Mouse (Mus musculus) liver, embryonic 14.5 days (tissue): Measurements from ENCODE around the gene Oma1. TPM values are rescaled to one million over a fixed set of nuclear protein-coding genes. Genes with fewer than 3 reads are reported as not detected.

Source experiments
- ATAC-seq: fragments of 200-750 bp; cut with Nextera tagmentation; 2 replicates; pipeline ENCODE4 v1.8.0; 2017; ENCODE audit warnings: moderate number of reproducible peaks, mild to moderate bottlenecking, moderate library complexity; ENCODE audit not compliant: insufficient read depth
- DNase-seq, 3 experiments: peaks; one replicate each; pipeline ENCODE4 v3.0.0-alpha.2; 2012 to 2013; ENCODE audit warnings: low read depth in 3 of 3, low spot score in 3 of 3
- H3K27ac ChIP-seq: fragments of 300-500 bp; sonication (generic); 2 replicates; pipeline ENCODE4 v1.5.1; 2014; ENCODE audit warnings: moderate library complexity, mild to moderate bottlenecking, control low read depth, inconsistent platforms
- H3K27me3 ChIP-seq: fragments of 300-500 bp; sonication (generic); 2 replicates; pipeline ENCODE4 v1.6.1; 2014; ENCODE audit warnings: mild to moderate bottlenecking, low read length, moderate library complexity; ENCODE audit not compliant: control insufficient read depth, insufficient read depth
- H3K36me3 ChIP-seq: fragments of 300-500 bp; sonication (generic); replicated peaks from 2 replicates; pipeline ENCODE4 v1.6.1; 2014; ENCODE audit warnings: low read depth; ENCODE audit not compliant: control insufficient read depth, insufficient read depth
- H3K4me1 ChIP-seq, 2 experiments: fragments of 200-500 bp in 1 of 2; fragments of 300-500 bp in 1 of 2; sonication (generic) in 1 of 2; replicated peaks; 2 replicates each; pipeline ENCODE4 v1.6.1; 2012 to 2014; ENCODE audit warnings: antibody characterized with exemption in 1 of 2, inconsistent platforms in 1 of 2, low read length in 1 of 2; ENCODE audit not compliant: control insufficient read depth in 2 of 2, insufficient read depth in 2 of 2
- H3K4me2 ChIP-seq: fragments of 300-500 bp; sonication (generic); 2 replicates; pipeline ENCODE4 v1.6.1; 2014; ENCODE audit warnings: low read depth, mild to moderate bottlenecking, control low read depth, moderate library complexity
- H3K4me3 ChIP-seq, 2 experiments: fragments of 200-500 bp in 1 of 2; fragments of 300-500 bp in 1 of 2; sonication (generic) in 1 of 2; 2 replicates each; pipeline ENCODE4 v1.5.1; 2012 to 2014; ENCODE audit warnings: low read depth in 2 of 2, low read length in 2 of 2, mild to moderate bottlenecking in 2 of 2, control low read depth in 1 of 2, inconsistent platforms in 1 of 2, moderate library complexity in 1 of 2; ENCODE audit not compliant: insufficient read depth in 1 of 2
- H3K9ac ChIP-seq: fragments of 300-500 bp; sonication (generic); replicated peaks from 2 replicates; pipeline ENCODE4 v1.6.1; 2014; ENCODE audit warnings: mild to moderate bottlenecking, control low read depth, moderate library complexity
- H3K9me3 ChIP-seq: fragments of 300-500 bp; sonication (generic); 2 replicates; pipeline ENCODE4 v1.6.1; 2016; ENCODE audit warnings: low read length, mixed read lengths; ENCODE audit not compliant: control insufficient read depth
- CTCF ChIP-seq: IDR thresholded peaks from 2 replicates; pipeline ENCODE4 v1.5.1; 2016; ENCODE audit warnings: antibody characterized with exemption, low read depth, control low read depth
- EP300 ChIP-seq: IDR thresholded peaks from 2 replicates; pipeline ENCODE4 v1.6.1; 2016; ENCODE audit warnings: antibody characterized with exemption, low read depth
- WGBS: fragments of 180-500 bp; shearing (Covaris S2); extraction: QIAGEN DNeasy Blood & Tissue Kit; methylation state at CpG from one replicate; pipeline ENCODE4 v1.1.7; 2014; ENCODE audit not compliant: insufficient replicate concordance; 5-methylcytosine and 5-hydroxymethylcytosine counted together
- polyA plus RNA-seq, 2 experiments: library from polyadenylated mRNA; depleted of rRNA in 1 of 2; stranded (reverse) in 1 of 2; unstranded in 1 of 2; fragments of >200 nt; fragmentation: Nextera tagmentation in 1 of 2; extraction: Ambion mirVana in 1 of 2; gene quantifications; 2 replicates each; pipeline versions ENCODE4 v1.2.1 to v1.2.3; 2012 to 2014

The Oma1 gene
- polyA plus RNA-seq, 2 experiments: 6.8 to 10.3 TPM

- no peak for TF ChIP-seq EP300
- TF ChIP-seq CTCF: no peak
- no peak overlapping the region for H3K27ac ChIP-seq
- H3K9me3 ChIP-seq: no peaks in the 10 kb centered on the region
- DNase-seq (no peak), ATAC-seq (no peak)
- peaks cover 6% of the 10 kb centered on the region for H3K36me3 ChIP-seq
- H3K4me2 ChIP-seq: no peak overlapping the region
- H3K9ac ChIP-seq: no peak overlapping the region
- H3K27me3 ChIP-seq: no peaks in the 10 kb centered on the region
- H3K4me1 ChIP-seq: no peaks in the 10 kb centered on the region
- 71% methylated on average over 5 of the region's 5 CpGs for WGBS
- no peak overlapping the region for H3K4me3 ChIP-seq
Observed at GRCm38 (mm10) chr4:103335134-103335533, 21.5 kb downstream of the Oma1 start.

DNA sequence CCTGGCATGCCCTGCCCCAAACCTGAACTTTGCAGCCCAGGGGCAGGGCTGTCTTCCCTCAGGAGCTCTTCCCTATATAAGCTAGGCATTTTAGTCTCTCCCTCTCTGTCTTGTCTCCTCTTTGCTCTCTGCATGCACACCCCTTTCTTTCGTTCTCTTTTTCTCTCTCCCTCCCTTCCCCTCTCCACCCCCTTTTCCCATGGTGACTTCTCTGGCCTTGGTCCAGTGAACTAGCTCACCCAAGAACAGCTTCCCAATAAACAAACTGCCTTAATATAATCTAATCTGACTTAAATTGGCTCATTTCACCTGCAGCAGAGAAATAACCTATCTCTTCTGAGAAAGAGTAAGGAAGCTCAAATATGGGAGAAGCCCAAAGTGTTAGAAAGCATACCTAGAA lies 27.1 kb downstream of the Oma1 start:
- DNase-seq: no peak
- no peaks in the 10 kb centered on the region for H3K9me3 ChIP-seq
- no peaks in the 10 kb centered on the region for H3K4me1 ChIP-seq
- H3K4me3 ChIP-seq: no peak overlapping the region
- no peak overlapping the region for H3K9ac ChIP-seq
- TF ChIP-seq EP300: no peak
- no peak for TF ChIP-seq CTCF
- no peaks in the 10 kb centered on the region for H3K27me3 ChIP-seq
- 61% methylated on average over 1 of the region's 1 CpGs for WGBS
- no peaks in the 10 kb centered on the region for H3K36me3 ChIP-seq
- no peak overlapping the region for H3K27ac ChIP-seq
- ATAC-seq: no peak
- no peak overlapping the region for H3K4me2 ChIP-seq

GRCm38 (mm10) chr4:103341620-103342019 lies 28.0 kb downstream of the Oma1 start:
- DNase-seq (no peak), ATAC-seq (no peak)
- Histone ChIP-seq H3K9me3 (no peaks in the 10 kb centered on the region), H3K27ac (no peak overlapping the region), H3K4me2 (no peak overlapping the region), H3K36me3 (no peaks in the 10 kb centered on the region), H3K27me3 (no peaks in the 10 kb centered on the region), H3K4me1 (no peaks in the 10 kb centered on the region), H3K4me3 (no peak overlapping the region), H3K9ac (no peak overlapping the region)
- TF ChIP-seq CTCF (no peak), EP300 (no peak)
- 44% methylated on average over 4 of the region's 4 CpGs for WGBS

GRCm38 (mm10) chr4:103346058-103346457 lies 32.4 kb downstream of the Oma1 start:
- Histone ChIP-seq H3K4me3 (no peak overlapping the region), H3K27ac (no peak overlapping the region), H3K36me3 (no peaks in the 10 kb centered on the region), H3K9me3 (no peaks in the 10 kb centered on the region), H3K27me3 (no peaks in the 10 kb centered on the region), H3K4me2 (no peak overlapping the region), H3K9ac (no peak overlapping the region), H3K4me1 (no peaks in the 10 kb centered on the region)
- ATAC-seq: no peak
- TF ChIP-seq CTCF (peak; percentile 61; the same call in 1 of the 2 replicates), EP300 (no peak)
- peak; percentile 11 to 40 (median 17) for DNase-seq
- 74% methylated on average over 2 of the region's 2 CpGs for WGBS

- DNase-seq: no peak
Observed at GRCm38 (mm10) chr4:103346849-103347248, 33.2 kb downstream of the Oma1 start.

More at GRCm38 (mm10) chr4:103346849-103347248, 33.2 kb downstream of the Oma1 start:
- H3K4me3 ChIP-seq: no peak overlapping the region
- no peaks in the 10 kb centered on the region for H3K27me3 ChIP-seq
- no peak overlapping the region for H3K9ac ChIP-seq
- no peak overlapping the region for H3K27ac ChIP-seq
- no peaks in the 10 kb centered on the region for H3K4me1 ChIP-seq
- H3K4me2 ChIP-seq: no peak overlapping the region
- TF ChIP-seq CTCF: no peak
- TF ChIP-seq EP300: no peak
- no peak for ATAC-seq
- 68% methylated on average over 5 of the region's 5 CpGs for WGBS
- H3K36me3 ChIP-seq: no peaks in the 10 kb centered on the region
- no peaks in the 10 kb centered on the region for H3K9me3 ChIP-seq
